Mouse (Mus musculus) CH12.LX (cell line): ENCODE measurements around the gene Gpr75. TPM values are rescaled to one million over a fixed set of nuclear protein-coding genes. Genes with fewer than 3 reads are reported as not detected.

Experiments used
- DNase-seq: peaks from one replicate; pipeline ENCODE4 v3.0.0-alpha.2; 2013; ENCODE audit errors: extremely low read depth
- H3K27ac ChIP-seq: 2 replicates; pipeline ENCODE4 v1.5.1; 2012; ENCODE audit warnings: low read depth, mild to moderate bottlenecking, control low read depth, moderate library complexity; ENCODE audit not compliant: insufficient read depth
- H3K27me3 ChIP-seq: replicated peaks from 2 replicates; pipeline ENCODE3; 2012; ENCODE audit warnings: inconsistent platforms
- H3K36me3 ChIP-seq, 2 experiments: replicated peaks in 1 of 2; 2 replicates each; pipeline versions ENCODE3 to v1.6.1; 2012; ENCODE audit warnings: inconsistent platforms in 1 of 2, low read length in 1 of 2, mild to moderate bottlenecking in 1 of 2, mixed read lengths in 1 of 2, moderate library complexity in 1 of 2; ENCODE audit not compliant: control insufficient read depth in 1 of 2, insufficient read depth in 1 of 2
- H3K4me1 ChIP-seq, 2 experiments: 2 replicates each; pipeline ENCODE4 v1.6.1; 2012; ENCODE audit warnings: inconsistent platforms in 1 of 2, moderate library complexity in 1 of 2; ENCODE audit not compliant: insufficient read depth in 2 of 2, control insufficient read depth in 1 of 2
- H3K4me2 ChIP-seq: 2 replicates; pipeline ENCODE4 v1.6.1; 2012; ENCODE audit warnings: low read depth, mild to moderate bottlenecking, control low read depth; ENCODE audit not compliant: poor library complexity, insufficient read depth, severe bottlenecking
- H3K4me3 ChIP-seq, 3 experiments: fragments of 150-350 bp in 1 of 3; sonication (generic) in 1 of 3; replicated peaks in 1 of 3; 2 replicates each; pipeline versions ENCODE3 to v1.5.1; 2011 to 2012; ENCODE audit warnings: low read depth in 2 of 3, low read length in 2 of 3, mild to moderate bottlenecking in 2 of 3, moderate library complexity in 2 of 3, control low read depth in 1 of 3, improper control_type of control experiment in 1 of 3, inconsistent platforms in 1 of 3, mixed read lengths in 1 of 3; ENCODE audit not compliant: poor library complexity in 1 of 3
- H3K79me2 ChIP-seq: replicated peaks from 2 replicates; pipeline ENCODE4 v1.6.1; 2012; ENCODE audit warnings: mild to moderate bottlenecking, moderate library complexity; ENCODE audit not compliant: control insufficient read depth, poor library complexity, insufficient read depth, severe bottlenecking; ENCODE audit errors: extremely low read depth
- H3K9ac ChIP-seq: 2 replicates; pipeline ENCODE4 v1.6.1; 2012; ENCODE audit warnings: low read depth, mild to moderate bottlenecking, control low read depth, moderate library complexity; ENCODE audit not compliant: insufficient read depth
- H3K9me3 ChIP-seq: replicated peaks from 2 replicates; pipeline ENCODE3; 2012; ENCODE audit warnings: low read length, inconsistent platforms, mixed read lengths
- BHLHE40 ChIP-seq: IDR thresholded peaks from 2 replicates; pipeline ENCODE4 v1.6.1; 2011; ENCODE audit warnings: mild to moderate bottlenecking, low read depth, low read length, improper control_type of control experiment
- CTCF ChIP-seq, 2 experiments: IDR thresholded peaks in 1 of 2; conservative IDR thresholded peaks in 1 of 2; 2 replicates each; pipeline ENCODE4 v1.5.1; 2011 to 2012; ENCODE audit warnings: low read depth in 2 of 2, low read length in 2 of 2, improper control_type of control experiment in 1 of 2, inconsistent platforms in 1 of 2, mild to moderate bottlenecking in 1 of 2, moderate library complexity in 1 of 2
- E2F4 ChIP-seq: IDR thresholded peaks from 2 replicates; pipeline ENCODE4 v1.6.1; 2011; ENCODE audit warnings: low read depth, low read length, improper control_type of control experiment; ENCODE audit not compliant: insufficient replicate concordance
- EP300 ChIP-seq: IDR thresholded peaks from 2 replicates; pipeline ENCODE4 v1.6.1; 2011; ENCODE audit warnings: low read length, improper control_type of control experiment
- HCFC1 ChIP-seq: IDR thresholded peaks from 2 replicates; pipeline ENCODE4 v1.6.1; 2012; ENCODE audit warnings: low read depth, mild to moderate bottlenecking, inconsistent platforms, low read length, improper control_type of control experiment
- KAT2A ChIP-seq: IDR thresholded peaks from 2 replicates; pipeline ENCODE4 v1.6.1; 2012; ENCODE audit warnings: low read length, improper control_type of control experiment, inconsistent platforms; ENCODE audit not compliant: insufficient replicate concordance
- MAFK ChIP-seq: IDR thresholded peaks from 2 replicates; pipeline ENCODE4 v1.6.1; 2011; ENCODE audit warnings: low read length, improper control_type of control experiment; ENCODE audit not compliant: insufficient replicate concordance
- MAZ ChIP-seq: IDR thresholded peaks from 2 replicates; pipeline ENCODE4 v1.6.1; 2012; ENCODE audit warnings: low read depth, mild to moderate bottlenecking, inconsistent platforms, low read length, improper control_type of control experiment, moderate library complexity
- MXI1 ChIP-seq: IDR thresholded peaks from 2 replicates; pipeline ENCODE4 v1.6.1; 2011; ENCODE audit warnings: mild to moderate bottlenecking, low read depth, low read length, improper control_type of control experiment
- MYC ChIP-seq: IDR thresholded peaks from 2 replicates; pipeline ENCODE4 v1.6.1; 2011; ENCODE audit warnings: low read depth, mild to moderate bottlenecking, improper control_type of control experiment, low read length
- NRF1 ChIP-seq: IDR thresholded peaks from 2 replicates; pipeline ENCODE4 v1.6.1; 2014; ENCODE audit warnings: low read depth, mild to moderate bottlenecking, inconsistent platforms, low read length, improper control_type of control experiment, moderate library complexity
- ZMIZ1 ChIP-seq: IDR thresholded peaks from 2 replicates; pipeline ENCODE4 v1.6.1; 2012; ENCODE audit warnings: low read depth, mild to moderate bottlenecking, inconsistent platforms, low read length, improper control_type of control experiment
- dilution Hi-C: fragments of 300-500 bp; cut with MboI; formaldehyde crosslinking; loops from 2 replicates; pipeline ENCODE4 v1.14.3; 2020; ENCODE audit warnings: low sequenced_read_pairs; ENCODE audit not compliant: extremely low pct_unique_long_range_greater_than_20kb, extremely low pct_ligation_motif_present
- in situ Hi-C: fragments of 300-500 bp; cut with MboI; formaldehyde crosslinking; loops from 3 replicates; pipeline ENCODE4 v1.14.3; 2019; ENCODE audit warnings: low sequenced_read_pairs, low pct_ligation_motif_present, low pct_unique_long_range_greater_than_20kb, mixed read lengths
- polyA plus RNA-seq: library from polyadenylated mRNA; unstranded; fragments of >175 nt; gene quantifications from 2 replicates; pipeline ENCODE4 v1.2.1, GENCODE M21; 2012; ENCODE audit warnings: low read depth; ENCODE audit not compliant: insufficient read length
- total RNA-seq, 2 experiments: library from RNA; depleted of rRNA; stranded (reverse); fragments of 300-350 nt in 1 of 2; fragments of >200 nt in 1 of 2; gene quantifications; 2 replicates each; pipeline ENCODE4 v1.2.3; 2012 to 2014

Gene Gpr75
- total and polyA plus RNA-seq, 3 experiments, result not detected

DNA sequence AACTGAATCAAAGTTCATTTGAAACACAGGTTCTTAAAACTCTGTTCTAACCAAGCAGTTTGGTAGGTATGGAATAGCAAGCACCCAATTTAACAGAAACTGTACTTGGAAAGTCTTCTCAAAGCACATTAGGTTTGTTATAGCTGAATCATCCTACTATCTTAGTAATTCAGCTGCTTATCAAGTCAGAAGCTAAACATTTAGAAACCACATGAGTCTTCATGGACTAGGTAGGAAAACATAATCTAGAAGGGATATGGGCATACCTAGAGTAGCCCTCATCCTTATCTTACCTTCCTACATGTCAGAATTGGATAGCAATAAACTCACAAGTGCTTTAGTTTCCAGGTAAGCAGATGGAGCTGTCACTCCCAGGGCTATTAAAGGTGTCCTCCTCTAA, 42.9 kb downstream of the Gpr75 start:
- Histone ChIP-seq H3K4me1 (no peaks in the 10 kb centered on the region), H3K27me3 (no peaks in the 10 kb centered on the region), H3K4me2 (no peak overlapping the region), H3K36me3 (peaks cover 23 to 73% of the 10 kb centered on the region in 2 experiments), H3K27ac (no peak overlapping the region), H3K9ac (no peak overlapping the region), H3K9me3 (no peaks in the 10 kb centered on the region), H3K79me2 (no peaks in the 10 kb centered on the region), H3K4me3 (no peak overlapping the region)
- no peak for TF ChIP-seq MAZ
- no peak for TF ChIP-seq HCFC1
- no peak for TF ChIP-seq MXI1
- TF ChIP-seq MYC, result no peak
- no peak for TF ChIP-seq E2F4
- no peak for TF ChIP-seq KAT2A
- no peak for TF ChIP-seq NRF1
- no peak for TF ChIP-seq EP300
- TF ChIP-seq MAFK, result no peak
- dilution Hi-C loops, result no loop called here
- DNase-seq, result no peak
- in situ Hi-C loops, result no loop called here

DNA sequence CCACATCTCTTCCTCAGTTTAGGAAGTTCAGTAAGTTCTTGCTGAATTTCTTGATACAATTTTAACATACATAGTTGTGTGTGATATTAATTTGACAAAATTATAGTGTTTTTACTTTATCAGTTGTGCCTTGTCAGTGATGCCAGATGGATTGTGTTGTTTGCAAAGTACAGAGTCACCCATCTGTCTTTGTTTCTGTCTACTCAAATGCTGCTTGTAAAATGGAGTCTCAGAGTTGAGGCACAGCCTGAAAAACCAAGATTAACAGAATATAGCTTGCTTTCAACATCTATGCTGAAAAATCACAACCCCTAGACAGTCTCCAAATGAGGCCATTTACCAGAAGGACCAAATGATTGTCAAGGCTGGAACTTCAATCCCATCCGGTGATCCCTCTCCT, 43.3 kb downstream of the Gpr75 start:
- H3K27ac ChIP-seq, result no peak overlapping the region
- in situ Hi-C loops (no loop called here), dilution Hi-C loops (no loop called here)
- no peak for TF ChIP-seq ZMIZ1
- no peak for TF ChIP-seq BHLHE40
- TF ChIP-seq CTCF (conservative IDR thresholded peaks at IDR 0.05 in 1 of 2, IDR thresholded peaks at IDR 0.05 in 1 of 2; ENCODE audit: low read depth in 2 of 2, low read length in 2 of 2), result no peak
- H3K9me3 ChIP-seq, result no peaks in the 10 kb centered on the region
- H3K4me3 ChIP-seq, result no peak overlapping the region
- H3K4me1 ChIP-seq, result no peaks in the 10 kb centered on the region
- no peak overlapping the region for H3K9ac ChIP-seq
- no peak for DNase-seq
- H3K4me2 ChIP-seq, result no peak overlapping the region
- H3K36me3 ChIP-seq, result peaks cover 23 to 71% of the 10 kb centered on the region in 2 experiments
- H3K79me2 ChIP-seq, result no peaks in the 10 kb centered on the region
- H3K27me3 ChIP-seq, result no peaks in the 10 kb centered on the region

Other genes starting within 250 kb of the Gpr75 start
- gene Acyp2, start 235.8 kb upstream of the Gpr75 start, total RNA-seq (2012; rRNA removed), result 0.17 and 0.46 TPM in 2 replicates
- gene Acyp2, start 235.8 kb upstream of the Gpr75 start, total RNA-seq (2014; rRNA removed), result 3.1 and 4.6 TPM in 2 replicates
- gene Acyp2, start 235.8 kb upstream of the Gpr75 start, polyA plus RNA-seq, result 1.6 and 1.7 TPM in 2 replicates
- 30.7 and 36.3 TPM in 2 replicates for gene Psme4, start 113.6 kb upstream of the Gpr75 start, total RNA-seq (2012; rRNA removed)
- 43.1 and 51.5 TPM in 2 replicates for gene Psme4, start 113.6 kb upstream of the Gpr75 start, total RNA-seq (2014; rRNA removed)
- 38.2 and 43.8 TPM in 2 replicates for gene Psme4, start 113.6 kb upstream of the Gpr75 start, polyA plus RNA-seq
- gene Asb3, start 58 bp downstream of the Gpr75 start, total RNA-seq (2012; rRNA removed), result 12.9 and 14.1 TPM in 2 replicates
- gene Asb3, start 58 bp downstream of the Gpr75 start, total RNA-seq (2014; rRNA removed), result 35.5 and 39.3 TPM in 2 replicates
- 14.1 and 15.1 TPM in 2 replicates for gene Asb3, start 58 bp downstream of the Gpr75 start, polyA plus RNA-seq
- 11.7 and 16.7 TPM in 2 replicates for gene Erlec1, start 69.0 kb downstream of the Gpr75 start, total RNA-seq (2012; rRNA removed)
- gene Erlec1, start 69.0 kb downstream of the Gpr75 start, total RNA-seq (2014; rRNA removed), result 24.5 and 27.9 TPM in 2 replicates
- gene Erlec1, start 69.0 kb downstream of the Gpr75 start, polyA plus RNA-seq, result 49.6 and 52.3 TPM in 2 replicates
- 8.7 and 11.0 TPM in 2 replicates for gene Chac2, start 101.0 kb downstream of the Gpr75 start, total RNA-seq (2012; rRNA removed)
- gene Chac2, start 101.0 kb downstream of the Gpr75 start, total RNA-seq (2014; rRNA removed), result 25.0 and 26.9 TPM in 2 replicates
- 9.2 and 9.6 TPM in 2 replicates for gene Chac2, start 101.0 kb downstream of the Gpr75 start, polyA plus RNA-seq